Mouse (Mus musculus) right cerebral cortex, postnatal 25 days (tissue): ENCODE measurements around the gene Gata5.
A peak's percentile ranks its signal among the peaks of the same experiment; 100 is the strongest.

ENCODE experiments used
- DNase-seq: peaks from one replicate; pipeline ENCODE4 v3.0.0; 2022

The Gata5 gene

DNA sequence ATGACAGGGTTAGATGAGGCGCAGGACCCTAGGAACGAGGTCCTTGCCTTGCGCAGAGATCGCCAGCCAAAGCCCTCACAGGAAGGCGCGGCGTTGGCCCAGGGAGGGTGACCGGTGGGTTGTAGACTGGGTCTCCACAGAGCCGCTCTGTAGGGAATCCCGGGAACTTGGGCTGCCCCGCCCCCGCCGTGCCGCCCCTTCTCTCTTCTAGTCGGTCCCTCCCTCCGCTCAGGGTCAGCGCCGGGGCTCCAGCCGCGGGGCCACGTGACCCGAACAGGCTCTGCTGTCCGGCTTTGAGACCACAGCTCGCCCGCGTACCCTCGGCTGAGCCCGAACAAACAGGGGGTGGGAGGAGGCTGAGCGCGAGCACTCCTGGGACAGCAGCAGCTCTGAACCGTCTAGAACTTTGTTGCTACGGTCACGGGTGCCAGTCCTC lies at the start of gene Gata5:
Gene Gata5, minus strand, starts transcription at position 149 of the 436 bp plus-strand sequence.
- no peak for DNase-seq

DNA sequence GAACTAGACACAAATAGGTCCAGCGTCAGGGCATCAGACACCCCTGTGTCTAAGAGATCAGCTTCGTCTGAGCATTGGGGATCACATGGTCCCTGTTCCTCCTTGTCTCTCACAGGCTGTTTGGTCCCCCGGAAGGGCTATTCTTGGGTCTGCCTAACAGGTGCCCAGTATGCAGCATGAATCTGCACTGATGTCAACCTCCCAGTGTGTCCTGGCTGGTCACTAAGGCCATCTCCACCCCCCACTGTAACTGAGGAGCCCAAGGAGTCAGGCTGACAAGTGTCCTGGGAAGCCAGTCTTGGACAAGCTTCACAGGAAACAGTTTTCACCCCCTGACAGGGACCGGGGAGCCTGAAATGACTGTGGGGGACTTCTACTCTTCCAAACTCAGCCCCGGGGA lies 42.2 kb upstream of the Gata5 start:
- DNase-seq, result no peak

DNA sequence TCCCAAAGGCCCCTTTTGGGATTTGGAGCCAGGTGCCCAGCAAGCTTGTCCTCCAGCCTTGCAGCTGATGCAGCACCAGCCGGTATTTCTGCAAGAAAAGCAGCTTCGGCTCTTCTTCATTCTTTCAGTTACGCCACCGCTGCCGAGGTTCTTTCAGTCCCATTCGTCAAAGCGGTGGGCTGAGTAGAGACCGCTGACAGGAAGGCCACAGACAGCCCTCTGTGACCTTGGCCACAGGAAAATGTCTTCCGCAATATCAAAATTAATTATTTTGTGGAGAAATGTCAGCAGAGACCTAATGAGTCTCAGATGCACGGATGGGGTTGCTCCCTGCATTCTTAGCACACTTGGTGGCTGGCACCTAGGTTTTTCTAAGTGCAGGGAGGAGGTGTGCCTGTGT lies 38.8 kb upstream of the Gata5 start:
- DNase-seq, result no peak

DNA sequence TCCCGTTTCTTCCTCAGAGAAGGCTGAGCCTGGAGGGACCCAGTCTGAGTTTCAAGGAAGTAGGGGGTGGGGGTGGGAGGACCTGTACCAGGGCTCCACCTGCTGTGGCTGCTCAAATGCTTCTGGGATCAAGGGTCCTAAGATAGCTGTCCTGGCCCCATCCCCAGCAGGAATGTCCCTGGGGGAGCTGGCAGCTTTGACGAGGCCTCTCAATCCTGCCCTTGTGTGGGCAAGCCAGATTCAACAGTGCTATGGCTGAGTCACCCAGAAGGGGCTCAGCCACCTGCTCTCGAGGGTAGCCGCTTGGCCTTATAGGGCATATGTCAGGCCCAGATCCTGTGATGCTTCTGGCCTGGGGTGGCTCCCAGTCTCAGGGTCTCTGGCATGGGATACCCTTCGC lies 33.9 kb upstream of the Gata5 start:
- no peak for DNase-seq

DNA sequence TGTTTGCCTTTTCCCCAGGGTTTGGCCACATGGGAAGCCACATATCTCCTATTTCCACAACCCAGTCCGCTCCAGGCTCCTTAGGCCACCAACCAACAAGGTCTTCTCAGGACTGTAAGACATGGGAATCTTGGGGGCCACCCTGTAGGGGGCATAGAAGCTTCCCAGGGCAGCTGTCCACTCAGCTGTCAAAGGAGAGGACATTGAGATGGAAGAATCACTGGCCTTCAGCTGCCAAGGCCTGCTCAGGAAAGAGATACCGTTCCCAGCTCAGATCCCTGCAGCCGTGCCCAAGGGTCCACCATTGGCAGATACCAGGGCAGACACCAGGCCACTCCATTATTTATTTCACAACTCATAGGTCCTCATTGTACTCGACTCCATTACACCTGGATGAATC lies 32.9 kb upstream of the Gata5 start:
- no peak for DNase-seq

DNA sequence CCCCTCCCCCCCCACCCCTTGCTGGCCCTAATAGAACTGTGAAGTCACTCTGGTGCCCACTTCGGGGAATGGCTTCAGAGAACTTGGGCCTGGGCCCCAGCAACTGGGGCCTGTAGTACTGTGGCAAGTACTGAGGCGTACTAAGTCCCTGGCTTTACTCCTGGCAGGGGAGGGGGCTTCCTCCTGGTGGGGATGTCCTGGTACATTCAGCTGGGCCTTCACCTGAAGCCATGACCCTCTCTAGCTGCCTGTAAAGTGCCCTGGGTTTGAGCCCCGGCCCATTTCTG lies 28.9 kb upstream of the Gata5 start:
- DNase-seq, result no peak

DNA sequence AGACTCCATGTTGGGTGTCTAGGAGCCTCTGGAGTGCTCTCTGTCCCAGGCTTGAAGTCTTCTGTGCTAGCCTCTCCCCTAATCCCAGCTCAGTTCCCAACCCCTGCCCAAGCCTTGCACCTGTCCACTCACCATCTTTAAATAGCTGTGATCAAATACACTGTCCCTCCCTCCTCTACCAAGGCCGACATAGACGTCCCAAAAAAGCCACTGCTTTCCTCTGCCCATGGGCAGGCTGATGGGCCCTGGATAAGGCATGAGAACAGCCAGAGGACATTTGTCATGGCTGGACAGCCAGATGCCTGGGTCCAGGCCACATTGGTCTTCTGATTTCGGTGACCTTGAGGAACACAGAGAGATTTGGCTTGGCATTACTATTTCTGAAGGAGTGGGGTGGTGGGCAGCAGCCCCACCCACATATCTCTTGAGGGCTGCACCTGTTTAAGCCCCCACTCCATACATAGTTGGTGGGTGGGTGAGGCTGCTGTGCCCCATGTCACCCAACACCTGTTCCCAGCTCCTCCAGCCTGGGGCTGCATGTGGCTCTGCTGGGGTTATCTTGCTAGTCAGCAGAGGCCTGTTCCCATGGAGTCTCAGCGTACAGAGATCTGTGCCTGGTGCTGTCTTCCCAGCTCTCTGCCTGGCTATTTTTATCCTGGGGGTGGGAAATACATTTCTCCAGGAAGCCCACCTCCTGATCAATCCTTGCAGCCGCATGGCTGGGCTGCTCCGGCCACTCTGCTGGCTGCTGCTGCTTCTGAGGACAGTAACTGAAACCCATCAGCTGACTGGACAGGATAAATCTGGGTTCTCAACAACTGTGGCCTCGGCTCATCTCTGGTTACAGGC lies 28.3 kb upstream of the Gata5 start:
- DNase-seq, result no peak

DNA sequence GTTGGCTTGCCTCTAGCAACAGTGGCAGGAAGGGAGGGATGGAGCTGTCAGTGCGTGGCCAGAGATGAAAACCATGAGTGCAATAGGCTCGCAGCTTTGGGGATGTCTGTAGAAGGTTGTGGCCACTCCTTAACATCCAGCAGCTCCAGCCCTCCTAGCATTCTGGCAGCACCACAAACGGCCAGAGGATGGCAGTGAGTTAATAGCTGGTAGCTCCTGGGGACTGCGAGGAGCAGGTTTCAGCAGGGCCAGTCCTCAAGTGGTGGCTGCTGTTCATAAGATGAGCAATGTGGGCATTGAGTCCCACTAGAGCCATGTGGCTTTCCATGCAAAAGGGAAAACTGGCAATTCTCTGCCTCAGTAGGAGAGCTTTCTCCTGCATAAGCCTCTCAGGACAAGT lies 24.6 kb upstream of the Gata5 start:
- no peak for DNase-seq

DNA sequence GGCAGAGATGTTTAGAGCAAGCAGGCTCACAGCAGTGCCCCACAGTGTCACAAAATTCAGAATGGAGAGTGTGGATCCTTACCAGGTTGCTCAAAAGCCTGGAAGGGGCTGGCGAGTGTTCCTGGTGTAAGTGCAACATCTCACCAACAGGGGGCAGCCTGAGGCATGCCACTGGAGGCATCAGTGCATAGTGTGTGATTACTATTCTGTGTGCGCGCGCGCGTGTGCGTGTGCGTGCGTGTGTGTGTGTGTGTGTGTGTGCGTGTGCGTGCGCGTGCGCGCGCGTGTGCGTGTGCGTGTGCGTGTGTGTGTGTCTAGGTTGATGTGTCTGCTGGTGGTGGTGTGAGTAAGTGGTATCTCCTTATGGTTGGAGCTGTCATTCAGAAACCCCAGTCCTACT lies 18.8 kb upstream of the Gata5 start:
- peak; percentile 27 for DNase-seq

DNA sequence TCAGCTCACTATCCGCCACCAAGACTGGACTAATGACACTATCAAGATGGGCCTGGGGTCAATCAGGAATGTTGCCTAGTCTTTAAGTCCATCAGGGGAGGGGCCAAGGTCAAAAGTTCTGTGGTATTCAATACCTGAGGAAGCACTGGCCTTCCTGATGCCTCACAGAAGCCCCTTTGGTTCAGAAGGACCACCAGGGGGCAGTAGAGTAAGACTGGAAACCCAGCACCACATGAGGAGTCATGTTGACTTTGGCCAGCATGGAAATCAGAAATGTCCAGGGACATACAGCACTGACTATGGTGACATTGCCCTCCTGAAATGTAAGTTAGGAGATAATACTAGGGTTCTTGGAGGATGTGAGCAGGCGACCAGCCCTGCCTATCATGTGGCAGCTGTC lies 16.2 kb upstream of the Gata5 start:
- DNase-seq, result no peak

DNA sequence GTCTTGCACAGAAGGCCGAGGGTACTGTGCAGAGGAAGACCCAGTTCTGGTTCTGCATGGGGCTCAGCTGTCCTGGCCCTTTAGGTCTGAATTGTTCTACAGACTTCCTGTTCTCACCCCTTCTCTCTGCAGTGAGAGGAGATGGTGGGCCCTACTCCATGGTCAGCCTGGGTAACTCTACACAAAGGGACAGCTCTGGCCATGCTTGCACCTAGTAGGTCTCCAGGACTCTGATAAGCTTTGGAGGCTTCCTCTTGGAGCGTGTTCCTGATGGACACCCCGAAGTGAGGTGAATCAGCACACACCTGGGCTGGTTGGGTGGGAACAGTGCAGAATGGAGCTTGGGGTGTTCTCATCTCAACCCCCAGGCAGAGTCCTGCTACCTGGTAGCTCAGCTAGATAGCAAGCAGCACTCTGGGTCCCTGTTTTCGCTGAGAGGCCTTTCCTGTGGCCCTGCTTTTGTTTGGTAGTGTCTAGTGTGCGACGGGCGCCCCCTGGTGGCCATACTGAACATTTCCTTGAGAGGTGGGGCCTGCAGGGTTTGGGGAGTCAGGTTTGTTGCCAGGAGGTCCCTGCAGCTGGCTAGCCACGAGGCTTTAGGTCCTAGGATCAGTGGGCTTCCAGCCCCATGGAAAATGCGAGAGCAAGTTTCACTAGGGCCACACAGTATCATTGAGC lies 12.5 kb upstream of the Gata5 start:
- peak; percentile 75 for DNase-seq

DNA sequence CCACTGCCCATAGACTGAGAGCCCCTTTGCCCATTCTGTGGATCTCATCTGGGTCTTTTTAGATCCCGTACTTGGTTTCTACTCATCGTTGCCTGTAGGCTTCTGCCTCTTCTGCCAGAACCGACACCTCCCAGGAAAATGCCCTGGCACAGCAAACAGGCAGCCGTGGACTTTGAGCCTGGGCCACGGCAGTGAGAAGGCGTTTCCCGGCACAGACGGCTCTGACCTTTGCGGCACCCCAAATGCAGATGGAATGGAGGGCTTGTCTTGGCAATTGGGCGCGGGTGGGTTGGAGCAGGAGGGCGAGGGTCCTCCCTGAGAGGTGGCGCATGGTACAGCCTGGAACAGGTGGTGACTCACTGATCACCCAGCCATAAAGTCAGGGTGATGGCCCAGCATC lies 8.6 kb upstream of the Gata5 start:
- no peak for DNase-seq

DNA sequence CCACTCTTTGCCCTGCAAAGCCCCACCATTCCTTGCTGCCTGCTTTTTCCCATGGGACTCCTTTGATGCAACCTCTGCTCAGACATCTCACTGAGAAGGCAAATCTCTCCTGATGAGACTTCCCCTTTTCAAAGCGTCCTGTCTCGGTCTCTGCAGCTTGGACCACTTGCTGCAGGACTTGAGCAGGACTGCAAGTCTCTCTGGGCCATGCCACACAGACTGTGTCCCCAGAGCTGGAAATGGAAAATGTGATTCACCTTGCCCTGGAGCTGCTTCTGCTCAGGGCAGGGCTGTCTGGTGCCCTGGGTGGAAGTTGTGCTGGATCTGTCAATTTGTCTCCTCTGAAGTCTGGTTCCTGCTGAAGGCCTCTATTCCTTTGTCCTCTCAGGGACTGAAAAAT lies 7.7 kb upstream of the Gata5 start:
- DNase-seq, result no peak

DNA sequence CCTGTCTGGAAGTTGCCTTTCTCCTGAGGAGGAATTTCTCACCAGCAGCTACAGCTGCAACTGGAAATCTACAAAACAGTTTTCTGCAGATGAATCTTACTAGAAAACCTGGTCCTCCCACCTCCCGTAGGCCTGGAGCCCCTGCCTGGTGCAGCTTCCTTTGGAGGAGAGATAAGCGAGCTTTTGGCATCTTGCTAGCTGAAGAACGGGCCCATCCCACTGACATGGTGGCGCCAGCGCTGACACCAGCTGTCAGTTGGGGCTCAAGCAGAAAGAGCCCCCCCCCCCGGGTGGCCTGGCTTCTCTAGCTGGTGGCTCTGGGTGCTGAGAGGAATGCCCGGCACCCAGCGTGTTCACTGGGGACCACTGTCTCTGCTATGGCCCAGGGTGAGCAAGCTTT lies 6.7 kb upstream of the Gata5 start:
- no peak for DNase-seq

DNA sequence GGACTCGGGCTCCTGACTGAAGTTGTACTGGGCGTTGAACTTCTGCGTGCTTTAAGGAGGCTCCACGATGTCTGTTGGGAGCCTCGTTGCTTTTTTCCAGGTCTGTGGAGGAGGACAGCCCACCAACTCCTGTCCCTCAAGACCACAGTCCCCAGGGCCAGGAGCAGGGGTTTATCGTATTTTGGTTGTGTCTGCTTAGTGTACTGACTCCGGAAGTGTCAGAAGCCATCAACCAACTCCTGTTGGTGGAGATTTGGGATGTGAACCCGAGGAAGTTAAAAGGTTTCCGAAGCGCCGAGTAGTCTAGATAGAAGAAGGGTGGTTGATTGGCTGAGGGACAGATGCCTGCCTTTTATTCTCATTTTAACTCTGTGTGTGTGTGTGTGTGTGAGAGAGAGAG lies 5.4 kb upstream of the Gata5 start:
- DNase-seq, result no peak

DNA sequence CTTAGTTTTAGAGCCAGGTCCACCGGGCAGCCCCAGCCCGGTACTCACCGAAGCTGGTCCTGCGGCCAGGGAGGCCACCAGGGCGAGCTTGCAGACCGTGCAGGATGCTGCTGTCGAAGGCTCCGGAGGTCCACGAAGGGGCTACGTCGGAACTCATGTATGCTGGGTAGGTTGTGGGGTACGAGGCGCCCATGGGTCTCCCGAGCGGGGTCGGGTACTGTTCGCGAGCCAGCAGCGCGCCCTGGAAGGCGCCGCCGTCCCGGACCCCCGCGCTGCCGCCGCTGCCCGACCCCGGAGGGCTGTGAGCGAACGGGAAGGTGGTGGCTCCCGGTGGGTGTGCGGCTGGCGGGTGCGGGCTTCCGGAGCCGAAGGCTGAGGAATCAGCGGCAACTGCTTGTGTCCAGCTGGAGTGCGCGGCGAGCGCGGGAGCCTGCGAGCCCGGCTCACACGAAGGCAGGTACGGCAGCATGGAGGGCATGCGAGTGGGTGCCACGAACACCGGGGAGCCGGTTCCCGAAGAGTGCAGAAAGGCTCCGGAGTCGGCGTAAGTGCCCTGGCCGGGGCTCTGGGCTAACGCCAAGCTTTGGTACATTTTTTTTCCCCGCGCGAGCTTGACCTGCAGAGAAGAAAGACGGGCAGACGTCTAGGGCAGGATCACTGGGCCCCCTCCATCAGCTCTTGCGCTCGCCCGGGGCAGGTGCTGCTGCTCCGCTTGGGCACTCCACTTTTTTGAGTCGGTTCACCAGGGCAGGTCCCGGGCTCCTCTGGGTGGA lies 535 bp downstream of the Gata5 start:
- DNase-seq, result no peak

DNA sequence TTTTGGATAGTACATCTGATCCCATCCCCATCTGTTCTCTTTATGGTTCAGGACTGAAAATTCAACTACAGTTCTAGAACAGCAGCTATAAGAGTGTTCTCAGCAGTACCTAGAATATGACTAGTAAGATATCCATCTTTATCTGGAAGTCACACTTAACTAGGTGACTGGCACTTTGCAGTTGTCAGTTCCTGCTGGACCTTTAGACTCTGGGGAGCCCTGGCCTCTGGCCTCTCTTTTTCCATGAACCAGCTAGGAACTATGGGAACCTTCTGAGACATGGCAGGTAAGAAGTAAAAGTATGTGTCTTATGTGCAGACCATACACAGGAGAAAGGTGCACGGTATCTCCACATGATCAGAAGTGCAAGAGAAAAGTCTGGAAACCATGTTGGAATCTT lies 5.0 kb downstream of the Gata5 start:
- DNase-seq, result no peak

DNA sequence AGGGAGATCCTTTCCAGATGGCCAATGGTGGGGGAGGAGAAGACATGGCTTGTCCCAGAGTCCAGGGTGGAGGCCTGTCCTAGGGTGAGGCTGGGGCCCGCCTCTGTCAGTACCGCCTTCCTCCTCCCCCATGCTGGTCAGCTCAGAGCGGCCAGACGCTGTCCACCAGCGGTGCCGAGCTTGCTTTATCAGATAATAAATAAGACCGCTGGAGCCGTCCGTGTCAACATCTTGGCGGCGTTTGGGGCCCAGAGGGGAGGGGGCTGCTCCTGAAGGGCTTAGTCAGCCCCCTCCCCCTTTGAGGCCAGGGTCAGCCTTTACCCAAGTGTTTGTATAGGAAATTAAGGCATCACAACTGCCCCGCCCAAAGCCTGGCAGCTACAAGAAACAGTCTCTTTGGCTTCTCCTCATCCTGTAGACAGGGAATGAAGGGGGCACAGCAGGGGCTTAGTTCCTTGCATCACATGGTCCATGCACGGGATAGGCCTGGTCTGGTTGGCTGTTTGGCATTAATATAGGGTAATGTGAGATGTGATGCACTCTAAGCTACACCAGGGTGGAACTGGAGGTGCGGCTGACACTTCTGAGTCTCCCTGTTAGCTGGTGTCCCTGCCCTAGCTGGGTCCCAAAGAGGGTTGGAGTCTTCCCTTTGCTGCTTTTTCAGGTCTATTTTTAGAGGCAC lies 11.7 kb downstream of the Gata5 start:
- DNase-seq, result no peak

DNA sequence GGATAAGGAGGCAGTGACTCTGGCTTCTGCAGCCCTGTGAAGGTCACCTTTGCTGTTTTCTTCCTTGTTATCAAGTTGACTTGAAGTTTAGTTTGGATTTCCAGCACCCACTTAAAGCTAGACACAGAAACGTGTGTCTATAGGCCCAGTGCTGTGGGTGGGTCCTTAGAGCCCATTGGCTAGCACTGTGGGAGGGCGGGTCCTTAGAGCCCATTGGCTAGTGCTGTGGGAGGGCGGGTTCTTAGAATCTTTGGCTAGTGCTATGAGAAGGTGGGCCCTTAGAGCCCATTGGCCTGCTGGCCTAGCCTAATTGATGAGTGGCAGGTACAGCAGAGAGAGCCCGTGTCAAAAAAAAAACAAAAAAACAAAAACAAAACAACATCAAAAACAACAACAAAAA lies 14.3 kb downstream of the Gata5 start:
- no peak for DNase-seq

DNA sequence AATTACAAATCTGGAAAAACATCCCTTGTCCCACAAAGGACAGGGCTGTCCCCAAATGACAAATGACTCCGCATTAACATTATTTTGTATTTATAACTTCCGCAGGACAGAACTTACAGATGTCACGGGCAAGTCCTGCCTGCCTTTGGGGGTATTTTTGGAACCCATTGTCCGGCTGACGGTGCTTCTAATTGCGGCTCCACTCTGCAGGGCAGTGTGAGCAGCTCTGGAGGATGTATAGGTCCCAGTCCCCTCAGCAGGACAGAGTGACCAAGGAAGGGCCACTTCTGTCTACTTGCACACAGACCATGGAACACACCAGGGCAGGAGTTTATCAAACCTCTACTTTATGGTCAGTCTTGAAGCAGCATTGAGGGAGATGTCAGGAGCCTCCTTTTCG lies 16.9 kb downstream of the Gata5 start:
- DNase-seq, result no peak

DNA sequence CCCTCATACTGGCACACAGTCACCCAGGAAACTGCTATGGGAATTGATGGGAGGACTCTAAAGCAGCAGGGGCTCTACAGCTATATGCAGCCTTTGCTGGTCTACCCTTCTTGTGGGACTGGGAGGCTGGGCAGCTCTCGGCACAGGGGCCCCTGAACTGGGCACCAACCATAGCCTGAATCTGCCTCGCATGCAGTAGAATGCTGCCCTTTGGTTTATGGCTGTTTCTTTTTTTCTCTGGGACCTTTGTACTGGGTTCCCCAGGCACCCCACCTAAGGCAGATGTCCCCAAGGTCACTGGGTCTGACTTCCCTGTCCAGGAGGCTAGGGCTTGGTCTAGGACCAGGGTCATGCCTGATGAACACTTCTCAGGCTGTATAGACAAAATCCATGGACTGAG lies 20.2 kb downstream of the Gata5 start:
- DNase-seq, result no peak

DNA sequence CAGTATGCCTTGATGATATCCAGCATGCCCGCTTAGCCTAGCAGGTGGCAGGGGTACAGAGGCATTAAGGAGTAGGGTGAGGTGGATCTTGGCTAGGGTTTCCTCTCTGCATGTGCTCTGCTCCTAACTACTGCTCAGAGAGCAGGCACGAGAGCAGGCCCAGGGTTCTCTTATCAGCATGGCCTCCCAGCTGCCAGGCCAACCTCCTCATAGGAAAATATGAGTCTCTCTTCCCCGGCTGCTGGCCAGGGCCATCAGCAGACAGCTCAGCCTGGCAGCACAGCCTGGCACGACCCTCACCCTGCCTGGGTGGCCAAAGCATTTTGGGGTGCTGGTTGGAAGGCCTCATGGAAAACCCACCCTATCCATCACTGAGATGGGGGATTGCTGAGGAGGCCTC lies 23.4 kb downstream of the Gata5 start:
- DNase-seq, result no peak

DNA sequence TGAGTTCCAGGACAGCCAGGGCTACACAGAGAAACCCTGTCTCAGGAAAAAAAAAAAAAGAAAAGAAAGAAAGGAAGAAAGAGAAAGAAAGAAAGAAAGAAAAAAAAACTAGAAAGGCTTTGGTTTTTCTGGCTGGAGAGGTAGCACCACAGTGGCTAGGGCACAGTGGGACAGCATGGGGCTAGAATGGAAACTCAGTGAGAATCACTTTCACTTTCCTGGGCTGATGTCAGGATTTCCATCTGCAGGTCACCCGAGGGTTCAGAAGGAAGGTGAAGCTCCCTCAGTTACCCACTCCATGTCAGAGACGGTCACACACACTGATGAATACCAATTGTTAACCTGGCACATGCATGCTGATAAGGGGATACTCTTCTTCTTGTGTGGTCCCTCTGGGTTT lies 26.8 kb downstream of the Gata5 start:
- DNase-seq, result no peak
